Mouse (Mus musculus) MEL (cell line): ENCODE measurements around the gene Uaca.

ENCODE experiments used
- CHD1 ChIP-seq: IDR thresholded peaks from 2 replicates; pipeline ENCODE4 v1.6.1; 2012; ENCODE audit warnings: low read depth, mild to moderate bottlenecking, inconsistent platforms, low read length, improper control_type of control experiment
- POLR2A ChIP-seq, 2 experiments: IDR thresholded peaks; 2 replicates each; pipeline ENCODE4 v1.6.1; 2011 to 2012; ENCODE audit warnings: low read length in 2 of 2, mild to moderate bottlenecking in 2 of 2, control low read depth in 1 of 2, improper control_type of control experiment in 1 of 2, low read depth in 1 of 2, moderate library complexity in 1 of 2; ENCODE audit not compliant: control insufficient read depth in 1 of 2, insufficient read depth in 1 of 2, poor library complexity in 1 of 2

DNA sequence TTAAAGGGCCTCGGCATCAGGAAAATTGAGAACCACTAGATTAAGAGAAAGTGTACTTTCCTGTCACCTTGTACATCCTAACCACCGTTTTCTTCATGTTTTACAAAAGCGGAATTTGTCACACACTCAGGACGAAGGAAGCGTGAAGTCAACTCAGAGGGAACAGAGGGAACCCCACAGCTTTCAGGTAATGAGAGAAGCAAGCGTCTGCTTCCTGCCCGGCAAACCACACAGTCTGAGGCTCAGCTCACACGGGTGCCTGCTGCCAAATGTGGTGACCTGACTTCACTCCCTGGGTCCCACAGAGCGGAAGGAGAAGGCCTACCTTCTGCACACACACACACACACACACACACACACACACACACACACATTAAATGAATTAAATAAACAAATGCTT is 64.7 kb downstream of the Uaca start:
- TF ChIP-seq CHD1 (no peak), POLR2A (IDR thresholded peaks at IDR 0.05; ENCODE audit: control insufficient read depth in 1 of 2, insufficient read depth in 1 of 2, low read depth in 1 of 2, low read length in 2 of 2, poor library complexity in 1 of 2) (no peak)
